In genomic region chr3:30105194-30105823, GRCm38 (mm10) we compare ENCODE assay signal across 9 mouse cellular contexts.
DNase-seq lines count a peak whose midpoint lies in the region; ATAC-seq and TF ChIP-seq lines count a peak whose summit lies in the region.
"Had no signal": no experiment of that assay in that cellular context is flagged by ENCODE, and none has a peak within 500 bp of the region (broad histone marks: within the 10 kb centered on the region; RNA-seq: fewer than 3 reads in every experiment).

No protein-coding gene starts in this region.

- H3K4me2 ChIP-seq in midbrain, embryonic 11.5 days: no peak overlapping the region
- no peak overlapping the region for H3K4me2 ChIP-seq in midbrain, embryonic 14.5 days (ENCODE audit: low read length)
- H3K4me2 ChIP-seq in heart, postnatal 0 days (ENCODE audit: low read depth, low read length): peak overlapping the region; percentile 55
- H3K4me2 ChIP-seq in limb, embryonic 12.5 days: peak overlapping the region; percentile 50
- H3K4me2 ChIP-seq in stomach, embryonic 14.5 days (replicated peaks; ENCODE audit: low read depth, low read length): peak overlapping the region; percentile 34
- H3K4me2 ChIP-seq: hindbrain, embryonic 15.5 days had no signal

- H3K9me3 ChIP-seq in midbrain, embryonic 11.5 days (ENCODE audit: control insufficient read depth, low read length): no peaks in the 10 kb centered on the region
- no peaks in the 10 kb centered on the region for H3K9me3 ChIP-seq in midbrain, embryonic 14.5 days (ENCODE audit: control insufficient read depth, low read length)
- H3K9me3 ChIP-seq in heart, postnatal 0 days (replicated peaks; ENCODE audit: control insufficient read depth, low read length): no peaks in the 10 kb centered on the region
- H3K9me3 ChIP-seq in limb, embryonic 12.5 days: no peaks in the 10 kb centered on the region
- no peaks in the 10 kb centered on the region for H3K9me3 ChIP-seq in stomach, embryonic 14.5 days (ENCODE audit: control insufficient read depth, low read depth, low read length)
- H3K9me3 ChIP-seq: hindbrain, embryonic 15.5 days had no signal

- WGBS in midbrain, embryonic 11.5 days: 58% methylated on average over 15 of the region's 15 CpGs
- WGBS in midbrain, embryonic 14.5 days: 66% methylated on average over 15 of the region's 15 CpGs
- 29% methylated on average over 15 of the region's 15 CpGs for WGBS in heart, postnatal 0 days
- 10% methylated on average over 15 of the region's 15 CpGs for WGBS in limb, embryonic 12.5 days
- WGBS in stomach, embryonic 14.5 days: 26% methylated on average over 15 of the region's 15 CpGs

- DNase-seq in midbrain, embryonic 11.5 days (ENCODE audit: low spot score, missing footprints): peak; percentile 84
- no peak for DNase-seq in midbrain, embryonic 14.5 days
- peak; percentile 84 for DNase-seq in heart, postnatal 0 days (ENCODE audit: low spot score)
- no peak for DNase-seq in cerebellum, postnatal 25 days
- no peak for DNase-seq in ovary, postnatal 14 days (ENCODE audit: low spot score)

- no peaks in the 10 kb centered on the region for H3K4me1 ChIP-seq in midbrain, embryonic 11.5 days (ENCODE audit: control insufficient read depth, insufficient read depth, low read length)
- no peaks in the 10 kb centered on the region for H3K4me1 ChIP-seq in midbrain, embryonic 14.5 days (ENCODE audit: control insufficient read depth, insufficient read depth, low read length)
- no peaks in the 10 kb centered on the region for H3K4me1 ChIP-seq in heart, postnatal 0 days (ENCODE audit: control insufficient read depth, insufficient read depth)
- H3K4me1 ChIP-seq in limb, embryonic 12.5 days (replicated peaks): peaks cover 53% of the 10 kb centered on the region
- peaks cover 17% of the 10 kb centered on the region for H3K4me1 ChIP-seq in stomach, embryonic 14.5 days (ENCODE audit: control insufficient read depth, insufficient read depth, low read length)
- H3K4me1 ChIP-seq: hindbrain, embryonic 15.5 days had no signal

- peak; percentile 59; the same call in 1 of the 2 replicates for TF ChIP-seq EP300 in heart, postnatal 0 days (IDR thresholded peaks at IDR 0.05; ENCODE audit: low read depth)

- no peak for ATAC-seq in midbrain, embryonic 11.5 days (ENCODE audit: low FRiP score)
- ATAC-seq in midbrain, embryonic 14.5 days (ENCODE audit: low FRiP score, low TSS enrichment): no peak
- ATAC-seq in heart, postnatal 0 days (ENCODE audit: insufficient read depth, low read depth): peak; percentile 76
- 0 out of 2 replicates have a peak, but pooled peaks have one; percentile 43 for ATAC-seq in limb, embryonic 12.5 days (ENCODE audit: insufficient number of reproducible peaks, insufficient read depth, low FRiP score, low TSS enrichment, low read depth)
- no peak for ATAC-seq in stomach, embryonic 14.5 days (ENCODE audit: insufficient number of reproducible peaks, insufficient read depth, low FRiP score, low read depth)
- ATAC-seq in inflammation-experienced regulatory T-cells, adult 6 months: no peak

- no peak overlapping the region for H3K27ac ChIP-seq in midbrain, embryonic 11.5 days (ENCODE audit: low read depth, low read length)
- H3K27ac ChIP-seq in midbrain, embryonic 14.5 days (replicated peaks; ENCODE audit: low read depth, low read length): no peak overlapping the region
- peak overlapping the region; percentile 80 for H3K27ac ChIP-seq in heart, postnatal 0 days (ENCODE audit: low read depth)
- peak overlapping the region; percentile 96 for H3K27ac ChIP-seq in limb, embryonic 12.5 days
- H3K27ac ChIP-seq in stomach, embryonic 14.5 days (ENCODE audit: low read length): peak overlapping the region; percentile 33; the same call in 1 of the 2 replicates
- H3K27ac ChIP-seq: hindbrain, embryonic 15.5 days had no signal

- no peak overlapping the region for H3K9ac ChIP-seq in midbrain, embryonic 11.5 days (ENCODE audit: low read length)
- no peak overlapping the region for H3K9ac ChIP-seq in midbrain, embryonic 14.5 days (replicated peaks; ENCODE audit: low read length)
- H3K9ac ChIP-seq in heart, postnatal 0 days (replicated peaks; ENCODE audit: low read depth, low read length): peak overlapping the region; percentile 33
- no peak overlapping the region; the same call in 1 of the 2 replicates for H3K9ac ChIP-seq in limb, embryonic 12.5 days (replicated peaks)
- no peak overlapping the region for H3K9ac ChIP-seq in stomach, embryonic 14.5 days (replicated peaks; ENCODE audit: low read depth, low read length)
- H3K9ac ChIP-seq: hindbrain, embryonic 15.5 days had no signal

- TF ChIP-seq CTCF in heart, postnatal 0 days (IDR thresholded peaks at IDR 0.05; ENCODE audit: low read depth): no peak

- H3K27me3 ChIP-seq in midbrain, embryonic 11.5 days (ENCODE audit: control insufficient read depth, insufficient read depth, low read length): no peaks in the 10 kb centered on the region
- no peaks in the 10 kb centered on the region for H3K27me3 ChIP-seq in midbrain, embryonic 14.5 days (ENCODE audit: control insufficient read depth, insufficient read depth, low read length)
- H3K27me3 ChIP-seq in heart, postnatal 0 days (ENCODE audit: control insufficient read depth, insufficient read depth, low read length): no peaks in the 10 kb centered on the region
- no peaks in the 10 kb centered on the region for H3K27me3 ChIP-seq in limb, embryonic 12.5 days
- no peaks in the 10 kb centered on the region for H3K27me3 ChIP-seq in stomach, embryonic 14.5 days (ENCODE audit: control insufficient read depth, insufficient read depth, low read length)
- H3K27me3 ChIP-seq: hindbrain, embryonic 15.5 days had no signal

- H3K36me3 ChIP-seq in midbrain, embryonic 11.5 days (ENCODE audit: control insufficient read depth, insufficient read depth, low read length): no peaks in the 10 kb centered on the region
- no peaks in the 10 kb centered on the region for H3K36me3 ChIP-seq in midbrain, embryonic 14.5 days (ENCODE audit: control insufficient read depth, insufficient read depth, low read length)
- no peaks in the 10 kb centered on the region for H3K36me3 ChIP-seq in heart, postnatal 0 days (replicated peaks; ENCODE audit: control insufficient read depth, insufficient read depth, low read length)
- H3K36me3 ChIP-seq in limb, embryonic 12.5 days: no peaks in the 10 kb centered on the region
- no peaks in the 10 kb centered on the region for H3K36me3 ChIP-seq in stomach, embryonic 14.5 days (ENCODE audit: control insufficient read depth, insufficient read depth, low read length)
- H3K36me3 ChIP-seq: hindbrain, embryonic 15.5 days had no signal

- no peak overlapping the region for H3K4me3 ChIP-seq in midbrain, embryonic 11.5 days (ENCODE audit: low read depth, low read length)
- H3K4me3 ChIP-seq in midbrain, embryonic 14.5 days (replicated peaks; ENCODE audit: low read depth, low read length): no peak overlapping the region
- peak overlapping the region; percentile 21; the same call in 1 of the 2 replicates for H3K4me3 ChIP-seq in heart, postnatal 0 days (ENCODE audit: low read depth, low read length)
- 0 out of 2 replicates have a peak overlapping the region, but pooled peaks have one; percentile 6 for H3K4me3 ChIP-seq in limb, embryonic 12.5 days (replicated peaks)
- no peak overlapping the region for H3K4me3 ChIP-seq in stomach, embryonic 14.5 days (ENCODE audit: low read depth, low read length)
- H3K4me3 ChIP-seq: hindbrain, embryonic 15.5 days had no signal

Comparison
In these comparisons a context has a peak if more than half of its experiments do, and no peak if none do; other contexts are left out.
1. DNase-seq: peak in midbrain, embryonic 11.5 days (single experiment) and heart, postnatal 0 days (single experiment); none in midbrain, embryonic 14.5 days (single experiment), cerebellum, postnatal 25 days (0 of 2) and ovary, postnatal 14 days (single experiment).
2. ATAC-seq: peak in heart, postnatal 0 days (single experiment) and limb, embryonic 12.5 days (single experiment); none in midbrain, embryonic 11.5 days (single experiment), midbrain, embryonic 14.5 days (single experiment), stomach, embryonic 14.5 days (single experiment) and inflammation-experienced regulatory T-cells, adult 6 months (single experiment).
3. H3K27ac ChIP-seq: peak in heart, postnatal 0 days (single experiment), limb, embryonic 12.5 days (single experiment) and stomach, embryonic 14.5 days (single experiment); none in midbrain, embryonic 11.5 days (single experiment) and midbrain, embryonic 14.5 days (single experiment).
4. H3K4me2 ChIP-seq: peak in heart, postnatal 0 days (single experiment), limb, embryonic 12.5 days (single experiment) and stomach, embryonic 14.5 days (single experiment); none in midbrain, embryonic 11.5 days (single experiment) and midbrain, embryonic 14.5 days (single experiment).
5. H3K4me3 ChIP-seq: peak in heart, postnatal 0 days (single experiment) and limb, embryonic 12.5 days (single experiment); none in midbrain, embryonic 11.5 days (single experiment), midbrain, embryonic 14.5 days (single experiment) and stomach, embryonic 14.5 days (single experiment).